Mouse (Mus musculus) bone marrow macrophage, adult 2 months (primary cell): ENCODE data around the gene Exosc6. TPM values are rescaled to one million over a fixed set of nuclear protein-coding genes. Genes with fewer than 3 reads are reported as not detected.
A peak's percentile ranks its signal among the peaks of the same experiment; 100 is the strongest.

Source experiments
- H3K27ac ChIP-seq: 2 replicates; pipeline ENCODE4 v1.5.1; 2012; ENCODE audit warnings: low read depth, low read length; ENCODE audit not compliant: insufficient read depth
- H3K4me1 ChIP-seq: 2 replicates; pipeline ENCODE4 v1.6.1; 2012; ENCODE audit warnings: low read length; ENCODE audit not compliant: control insufficient read depth, insufficient read depth
- H3K4me3 ChIP-seq: 2 replicates; pipeline ENCODE4 v1.5.1; 2012; ENCODE audit warnings: mild to moderate bottlenecking, low read length, moderate library complexity; ENCODE audit not compliant: insufficient read depth
- CTCF ChIP-seq: IDR thresholded peaks from 2 replicates; pipeline ENCODE4 v1.5.1; 2012; ENCODE audit warnings: low read depth, mild to moderate bottlenecking, low read length, moderate library complexity
- POLR2A ChIP-seq: IDR thresholded peaks from 2 replicates; pipeline ENCODE4 v1.6.1; 2012; ENCODE audit warnings: mild to moderate bottlenecking, low read depth, low read length, borderline replicate concordance
- polyA plus RNA-seq: library from polyadenylated mRNA; stranded (reverse); fragments of >200 nt; gene quantifications from 2 replicates; pipeline ENCODE4 v1.2.4, GENCODE M21; 2012; ENCODE audit not compliant: missing spikeins, insufficient read depth, insufficient read length

Exosc6 gene
- polyA plus RNA-seq, 1 experiment = not detected

GRCm38 (mm10) chr8:111036591-111036990, 19.5 kb upstream of the Exosc6 start:
- TF ChIP-seq POLR2A (no peak), CTCF (no peak)
- peaks cover 11% of the 10 kb centered on the region for H3K4me1 ChIP-seq

GRCm38 (mm10) chr8:111042546-111042945, 13.6 kb upstream of the Exosc6 start:
- H3K4me3 ChIP-seq = no peak overlapping the region
- no peak overlapping the region for H3K27ac ChIP-seq
- TF ChIP-seq CTCF (no peak), POLR2A (no peak)
- H3K4me1 ChIP-seq = peaks cover 2% of the 10 kb centered on the region; the same call in 1 of the 2 replicates

More at GRCm38 (mm10) chr8:111036591-111036990, 19.5 kb upstream of the Exosc6 start:
- Histone ChIP-seq H3K4me3 (no peak overlapping the region), H3K27ac (no peak overlapping the region)

GRCm38 (mm10) chr8:111044003-111044734, 12.0 kb upstream of the Exosc6 start:
- Histone ChIP-seq H3K27ac (no peak overlapping the region), H3K4me1 (no peaks in the 10 kb centered on the region), H3K4me3 (no peak overlapping the region)
- TF ChIP-seq CTCF (0 out of 2 replicates have a peak, but pooled peaks have one; percentile 11), POLR2A (no peak)

- TF ChIP-seq POLR2A = no peak
- no peak for TF ChIP-seq CTCF
- Histone ChIP-seq H3K27ac (no peak overlapping the region), H3K4me1 (no peaks in the 10 kb centered on the region), H3K4me3 (no peak overlapping the region)
These were observed 7.4 kb upstream of the Exosc6 start for GRCm38 (mm10) chr8:111048694-111049093.

- H3K4me1 ChIP-seq = no peaks in the 10 kb centered on the region
- TF ChIP-seq POLR2A = no peak
- no peak for TF ChIP-seq CTCF
- H3K27ac ChIP-seq = no peak overlapping the region
- no peak overlapping the region for H3K4me3 ChIP-seq
These were observed 7.0 kb upstream of the Exosc6 start for GRCm38 (mm10) chr8:111049106-111049505.

GRCm38 (mm10) chr8:111053827-111054518, 2.2 kb upstream of the Exosc6 start:
- peaks cover 13% of the 10 kb centered on the region for H3K4me1 ChIP-seq
- no peak overlapping the region for H3K4me3 ChIP-seq
- no peak overlapping the region for H3K27ac ChIP-seq
- TF ChIP-seq POLR2A (no peak), CTCF (no peak)

- TF ChIP-seq POLR2A (no peak), CTCF (no peak)
- no peak overlapping the region for H3K4me3 ChIP-seq
- peaks cover 14% of the 10 kb centered on the region for H3K4me1 ChIP-seq
- H3K27ac ChIP-seq = no peak overlapping the region
These were observed 1.0 kb upstream of the Exosc6 start for GRCm38 (mm10) chr8:111055031-111055634.

- TF ChIP-seq CTCF (no peak), POLR2A (no peak)
- Histone ChIP-seq H3K4me1 (peaks cover 14% of the 10 kb centered on the region), H3K4me3 (no peak overlapping the region), H3K27ac (no peak overlapping the region)
These were observed 478 bp upstream of the Exosc6 start for GRCm38 (mm10) chr8:111055661-111056060.

- Histone ChIP-seq H3K27ac (peak overlapping the region; percentile 70), H3K4me1 (peaks cover 20% of the 10 kb centered on the region), H3K4me3 (peak overlapping the region; percentile 96)
- no peak for TF ChIP-seq CTCF
- TF ChIP-seq POLR2A = no peak
These were observed 653 bp downstream of the Exosc6 start for GRCm38 (mm10) chr8:111056691-111057293.
